Mouse (Mus musculus) lung, embryonic 16.5 days (tissue): Measurements from ENCODE around the gene Fzd9. TPM values are rescaled to one million over a fixed set of nuclear protein-coding genes. Genes with fewer than 3 reads are reported as not detected.
A peak's percentile ranks its signal among the peaks of the same experiment; 100 is the strongest.
"Not testable (repeated sequence)": the region's sequence is repeated elsewhere in the genome, so short reads cannot be mapped to it uniquely, and the experiment has no call there.

ENCODE experiments used
- ATAC-seq: fragments of 200-750 bp; cut with Nextera tagmentation; 2 replicates; pipeline ENCODE4 v1.8.0; 2017; ENCODE audit warnings: low read depth, mild to moderate bottlenecking, moderate library complexity
- H3K27ac ChIP-seq: fragments of 300-500 bp; sonication (generic); 2 replicates; pipeline ENCODE4 v1.5.1; 2014; ENCODE audit warnings: mild to moderate bottlenecking, control low read depth, low read length
- H3K27me3 ChIP-seq: fragments of 300-500 bp; sonication (generic); 2 replicates; pipeline ENCODE4 v1.6.1; 2014; ENCODE audit warnings: low read depth, low read length, mixed read lengths; ENCODE audit not compliant: control insufficient read depth, insufficient read depth
- H3K36me3 ChIP-seq: fragments of 300-500 bp; sonication (generic); 2 replicates; pipeline ENCODE4 v1.6.1; 2014; ENCODE audit warnings: low read length; ENCODE audit not compliant: control insufficient read depth, insufficient read depth
- H3K4me1 ChIP-seq: fragments of 300-500 bp; sonication (generic); replicated peaks from 2 replicates; pipeline ENCODE4 v1.6.1; 2014; ENCODE audit warnings: low read length, mixed read lengths; ENCODE audit not compliant: control insufficient read depth, insufficient read depth
- H3K4me2 ChIP-seq: fragments of 300-500 bp; sonication (generic); 2 replicates; pipeline ENCODE4 v1.6.1; 2014; ENCODE audit warnings: low read depth, low read length, control low read depth
- H3K4me3 ChIP-seq: fragments of 300-500 bp; sonication (generic); 2 replicates; pipeline ENCODE4 v1.5.1; 2014; ENCODE audit warnings: mild to moderate bottlenecking, low read length, control low read depth
- H3K9ac ChIP-seq: fragments of 300-500 bp; sonication (generic); 2 replicates; pipeline ENCODE4 v1.6.1; 2014; ENCODE audit warnings: low read length, control low read depth
- H3K9me3 ChIP-seq: fragments of 300-500 bp; sonication (generic); 2 replicates; pipeline ENCODE4 v1.6.1; 2016; ENCODE audit warnings: low read length; ENCODE audit not compliant: control insufficient read depth
- WGBS: fragments of 180-500 bp; shearing (Covaris S2); extraction: QIAGEN DNeasy Blood & Tissue Kit; methylation state at CpG from one replicate; pipeline ENCODE4 v1.1.7; 2014; 5-methylcytosine and 5-hydroxymethylcytosine counted together
- polyA plus RNA-seq: library from polyadenylated mRNA; unstranded; fragments of >200 nt; fragmentation: Nextera tagmentation; extraction: Ambion mirVana; gene quantifications from 2 replicates; pipeline ENCODE4 v1.2.1, GENCODE M21; 2015

Gene Fzd9
- polyA plus RNA-seq, 1 experiment from 2014 or later, result 1.1 TPM

DNA sequence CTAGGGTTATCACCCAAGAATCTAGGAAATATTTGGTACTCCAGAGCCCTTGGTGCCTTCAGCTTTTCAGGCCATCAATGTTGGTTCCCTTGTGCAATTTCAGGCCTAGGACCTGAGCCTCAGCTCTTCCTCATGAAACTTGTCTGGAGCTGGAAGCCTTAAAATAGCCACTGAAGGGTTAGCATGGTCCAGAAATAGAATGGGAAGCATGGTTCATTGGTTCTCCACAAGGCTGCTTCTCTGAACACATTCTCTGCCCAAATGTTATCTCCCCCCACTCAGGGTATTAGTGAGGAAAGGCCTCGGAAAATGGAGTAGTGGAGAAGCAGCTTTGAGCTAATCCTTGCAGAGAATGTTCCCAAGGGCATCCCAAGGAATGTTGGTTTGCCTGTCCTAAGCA lies 9.6 kb downstream of the Fzd9 start:
- H3K27ac ChIP-seq, result no peak overlapping the region
- WGBS, result 78% methylated on average over 1 of the region's 1 CpGs
- no peak for ATAC-seq
- no peak overlapping the region for H3K4me2 ChIP-seq
- no peak overlapping the region for H3K4me3 ChIP-seq
- H3K9ac ChIP-seq, result no peak overlapping the region
- H3K9me3 ChIP-seq, result no peaks in the 10 kb centered on the region
- H3K36me3 ChIP-seq, result peaks cover 87% of the 10 kb centered on the region
- no peaks in the 10 kb centered on the region for H3K4me1 ChIP-seq
- no peaks in the 10 kb centered on the region for H3K27me3 ChIP-seq

DNA sequence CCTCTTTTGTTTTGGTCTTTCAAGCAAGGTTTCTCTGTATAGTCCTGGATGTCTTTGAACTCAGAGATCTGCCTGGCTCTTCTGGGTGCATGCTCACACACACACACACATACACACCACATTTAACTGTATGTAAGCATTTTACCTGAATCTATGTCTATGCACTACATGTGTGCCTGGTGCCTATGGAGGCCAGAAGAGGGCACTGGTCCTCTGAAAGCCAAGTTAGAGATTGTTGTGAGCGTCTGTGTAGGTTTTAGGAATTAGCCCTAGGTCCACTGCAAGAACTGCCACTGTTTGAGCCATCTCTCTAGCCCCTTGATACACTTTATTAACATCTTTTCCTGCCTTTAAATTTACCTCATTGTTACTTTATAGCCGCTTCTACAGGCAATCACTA lies 12.2 kb downstream of the Fzd9 start:
- no peaks in the 10 kb centered on the region for H3K9me3 ChIP-seq
- no peak overlapping the region for H3K4me2 ChIP-seq
- H3K27me3 ChIP-seq, result no peaks in the 10 kb centered on the region
- no peak for ATAC-seq
- no peak overlapping the region for H3K4me3 ChIP-seq
- H3K9ac ChIP-seq, result no peak overlapping the region
- 71% methylated on average over 2 of the region's 2 CpGs for WGBS
- H3K27ac ChIP-seq, result no peak overlapping the region
- H3K4me1 ChIP-seq, result no peaks in the 10 kb centered on the region
- H3K36me3 ChIP-seq, result peaks cover 81% of the 10 kb centered on the region

GRCm38 (mm10) chr5:135236571-135236970 lies 14.5 kb downstream of the Fzd9 start:
- peak; percentile 28; the same call in 1 of the 2 replicates for ATAC-seq
- no peak overlapping the region for H3K27ac ChIP-seq
- H3K4me3 ChIP-seq, result no peak overlapping the region
- 37% methylated on average over 2 of the region's 2 CpGs for WGBS
- H3K9ac ChIP-seq, result no peak overlapping the region
- H3K4me1 ChIP-seq, result no peaks in the 10 kb centered on the region
- no peak overlapping the region for H3K4me2 ChIP-seq
- no peaks in the 10 kb centered on the region for H3K27me3 ChIP-seq
- no peaks in the 10 kb centered on the region for H3K9me3 ChIP-seq
- H3K36me3 ChIP-seq, result peaks cover 79% of the 10 kb centered on the region

DNA sequence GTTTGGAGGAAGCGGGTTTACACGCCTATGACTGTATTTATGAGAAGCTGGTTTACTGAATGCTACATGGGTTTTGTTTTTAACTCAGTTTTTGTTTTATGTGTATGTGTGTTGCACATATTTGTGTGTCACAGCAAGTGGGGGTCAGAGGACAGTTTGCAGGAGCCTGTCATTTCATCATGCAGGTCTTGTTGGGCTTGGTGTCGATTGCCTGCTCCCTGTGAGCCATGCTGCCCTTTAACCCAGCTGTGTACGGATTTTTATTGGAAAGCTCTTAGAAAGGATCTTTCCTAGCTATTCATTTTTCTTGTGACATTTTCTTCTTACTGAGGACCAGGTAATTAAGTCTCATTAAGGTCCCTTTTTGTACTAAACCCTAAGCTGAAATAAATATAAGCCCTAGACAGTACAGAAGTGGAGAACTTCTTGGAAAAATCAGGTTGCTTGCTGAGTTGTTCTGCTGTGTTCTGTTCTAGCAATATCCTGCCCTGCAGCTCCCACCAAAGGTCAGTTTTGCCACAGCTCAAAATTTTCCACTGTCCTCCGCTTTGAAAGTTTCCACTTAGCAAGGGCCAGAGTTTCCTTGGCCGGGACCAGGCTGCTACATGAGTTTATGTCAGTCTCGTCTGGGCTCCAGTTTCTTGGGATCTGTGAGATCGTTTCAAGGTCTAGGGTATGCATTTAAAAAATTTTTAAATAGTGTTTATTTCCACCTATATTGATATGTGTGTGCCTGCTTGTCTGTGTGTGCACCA lies 17.7 kb downstream of the Fzd9 start:
- ATAC-seq, result no peak
- Histone ChIP-seq H3K4me1 (no peaks in the 10 kb centered on the region), H3K9me3 (no peaks in the 10 kb centered on the region), H3K4me3 (no peak overlapping the region), H3K27ac (no peak overlapping the region), H3K9ac (no peak overlapping the region), H3K27me3 (no peaks in the 10 kb centered on the region), H3K4me2 (no peak overlapping the region), H3K36me3 (peaks cover 68% of the 10 kb centered on the region)
- WGBS, result 81% methylated on average over 8 of the region's 8 CpGs

DNA sequence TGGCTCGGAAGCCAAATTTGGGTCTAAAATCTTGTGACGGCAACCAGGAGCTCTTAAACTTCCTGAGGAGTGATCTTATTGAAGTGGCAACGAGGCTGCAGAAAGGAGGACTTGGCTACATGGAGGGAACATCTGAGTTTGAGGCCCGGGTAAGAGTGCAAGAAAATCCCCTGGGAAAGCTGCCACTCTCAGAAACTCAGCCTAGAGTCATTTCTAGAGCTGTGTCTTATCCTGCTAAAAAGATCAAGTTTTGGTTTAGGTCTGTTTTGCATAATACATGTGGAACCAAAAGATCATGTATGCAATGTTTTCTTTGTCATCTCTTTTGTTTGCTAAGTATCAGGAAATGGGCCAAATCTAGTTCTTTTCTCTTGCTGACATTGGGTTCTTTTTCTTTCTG lies 20.8 kb downstream of the Fzd9 start:
- Histone ChIP-seq H3K36me3 (peaks cover 67% of the 10 kb centered on the region), H3K4me1 (no peaks in the 10 kb centered on the region), H3K27ac (no peak overlapping the region), H3K4me2 (no peak overlapping the region), H3K27me3 (no peaks in the 10 kb centered on the region), H3K9ac (no peak overlapping the region), H3K9me3 (no peaks in the 10 kb centered on the region), H3K4me3 (no peak overlapping the region)
- WGBS, result 85% methylated on average over 4 of the region's 4 CpGs
- no peak for ATAC-seq

DNA sequence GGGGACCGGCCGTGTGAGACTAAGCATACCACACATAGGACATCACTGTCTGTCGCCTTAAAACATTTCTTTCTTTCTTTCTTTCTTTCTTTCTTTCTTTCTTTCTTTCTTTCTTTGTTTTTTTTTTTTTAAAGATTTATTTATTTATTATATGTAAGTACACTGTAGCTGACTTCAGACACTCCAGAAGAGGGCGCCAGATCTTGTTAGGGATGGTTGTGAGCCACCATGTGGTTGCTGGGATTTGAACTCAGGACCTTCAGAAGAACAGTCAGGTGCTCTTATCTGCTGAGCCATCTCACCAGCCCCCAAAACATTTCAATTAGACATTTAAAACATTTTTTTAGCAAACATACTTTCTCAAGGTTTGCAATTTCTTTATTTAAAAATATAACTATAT lies 25.2 kb downstream of the Fzd9 start:
- H3K36me3 ChIP-seq, result peaks cover 67% of the 10 kb centered on the region
- 90% methylated on average over 4 of the region's 4 CpGs for WGBS
- not testable (repeated sequence) for H3K9ac ChIP-seq, ATAC-seq, H3K4me3 ChIP-seq, H3K27ac ChIP-seq, H3K4me1 ChIP-seq, H3K4me2 ChIP-seq, H3K27me3 ChIP-seq, H3K9me3 ChIP-seq

DNA sequence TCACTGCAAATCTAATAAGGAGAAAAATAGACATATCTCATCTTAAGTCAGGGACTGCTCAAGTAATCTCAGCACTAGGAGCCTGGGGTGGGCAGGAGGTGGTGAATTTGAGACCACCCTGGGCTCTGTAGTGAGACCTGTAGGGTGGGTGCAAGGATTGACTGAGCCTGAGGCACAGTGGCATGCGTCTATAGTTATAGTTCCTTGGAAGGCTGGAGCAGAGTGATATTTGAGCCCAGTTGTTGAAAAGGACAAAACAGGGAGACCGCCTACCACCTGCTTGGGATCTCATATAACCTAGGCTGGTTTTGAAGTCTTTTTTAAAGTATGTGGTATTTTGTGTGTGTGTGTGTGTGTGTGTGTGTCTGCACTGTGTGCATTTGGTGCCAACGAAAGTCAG lies 26.9 kb downstream of the Fzd9 start:
- Histone ChIP-seq H3K4me2 (no peak overlapping the region), H3K27ac (no peak overlapping the region), H3K4me3 (no peak overlapping the region), H3K9me3 (no peaks in the 10 kb centered on the region), H3K9ac (no peak overlapping the region), H3K36me3 (peaks cover 66% of the 10 kb centered on the region), H3K27me3 (no peaks in the 10 kb centered on the region), H3K4me1 (no peaks in the 10 kb centered on the region)
- 92% methylated on average over 3 of the region's 3 CpGs for WGBS
- ATAC-seq, result no peak

DNA sequence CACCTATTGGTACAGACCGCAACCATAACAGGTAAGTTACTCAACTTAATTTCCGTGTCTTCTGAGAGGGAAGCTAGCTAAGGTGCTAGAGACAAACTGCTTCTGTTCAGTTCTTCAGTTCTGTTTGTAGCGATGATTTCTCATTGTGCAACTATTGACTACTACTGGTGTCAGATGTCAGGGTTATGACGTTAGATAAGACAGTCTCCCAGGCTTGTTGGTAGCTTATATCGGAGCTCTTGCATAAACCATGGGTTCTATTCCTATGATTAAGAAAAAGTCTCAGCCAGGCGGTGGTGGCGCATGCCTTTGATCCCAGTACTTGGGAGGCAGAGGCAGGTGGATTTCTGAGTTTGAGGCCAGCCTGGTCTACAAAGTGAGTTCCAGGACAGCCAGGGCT lies 29.0 kb downstream of the Fzd9 start:
- WGBS, result 88% methylated on average over 7 of the region's 7 CpGs
- Histone ChIP-seq H3K4me2 (no peak overlapping the region), H3K27ac (no peak overlapping the region), H3K27me3 (no peaks in the 10 kb centered on the region), H3K9ac (no peak overlapping the region), H3K4me3 (no peak overlapping the region), H3K9me3 (no peaks in the 10 kb centered on the region), H3K4me1 (no peaks in the 10 kb centered on the region), H3K36me3 (peaks cover 73% of the 10 kb centered on the region)
- ATAC-seq, result no peak

DNA sequence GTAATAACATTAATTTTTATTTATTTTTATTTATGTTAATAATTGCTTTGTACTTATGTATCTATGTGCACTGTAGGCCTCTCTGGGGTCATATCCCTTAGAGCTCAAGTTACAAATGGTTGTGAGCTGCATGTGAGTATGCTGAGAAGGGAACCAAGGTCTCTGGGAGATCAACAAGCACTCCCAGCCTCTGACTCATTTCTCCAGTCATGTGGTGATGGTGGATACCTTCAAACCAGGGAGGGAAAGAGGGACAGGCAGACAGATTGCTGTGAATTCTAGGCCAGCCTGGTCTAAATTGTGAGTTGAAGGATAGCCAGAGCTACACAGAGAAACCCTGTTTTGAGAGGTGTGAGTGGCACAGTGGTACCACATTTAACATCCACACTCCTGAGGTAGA lies 30.1 kb downstream of the Fzd9 start:
- no peak overlapping the region for H3K27ac ChIP-seq
- H3K36me3 ChIP-seq, result peaks cover 75% of the 10 kb centered on the region
- no peak overlapping the region for H3K4me3 ChIP-seq
- H3K9ac ChIP-seq, result no peak overlapping the region
- no peaks in the 10 kb centered on the region for H3K27me3 ChIP-seq
- no peak for ATAC-seq
- no peak overlapping the region for H3K4me2 ChIP-seq
- H3K4me1 ChIP-seq, result no peaks in the 10 kb centered on the region
- no peaks in the 10 kb centered on the region for H3K9me3 ChIP-seq

- Histone ChIP-seq H3K36me3 (peaks cover 70% of the 10 kb centered on the region), H3K4me2 (no peak overlapping the region), H3K4me3 (no peak overlapping the region), H3K9ac (no peak overlapping the region), H3K9me3 (no peaks in the 10 kb centered on the region), H3K27ac (no peak overlapping the region), H3K4me1 (no peaks in the 10 kb centered on the region), H3K27me3 (no peaks in the 10 kb centered on the region)
- 81% methylated on average over 6 of the region's 6 CpGs for WGBS
- ATAC-seq, result no peak
Measured at GRCm38 (mm10) chr5:135216871-135217270, 34.2 kb downstream of the Fzd9 start.
